Mouse (Mus musculus): ENCODE data around the gene Amhr2.

Gene Amhr2

GRCm38 (mm10) chr15:102423602-102424240 lies 21.4 kb upstream of the Amhr2 start:
- no peak for DNase-seq (ENCODE audit: low read depth, low spot score)

DNA sequence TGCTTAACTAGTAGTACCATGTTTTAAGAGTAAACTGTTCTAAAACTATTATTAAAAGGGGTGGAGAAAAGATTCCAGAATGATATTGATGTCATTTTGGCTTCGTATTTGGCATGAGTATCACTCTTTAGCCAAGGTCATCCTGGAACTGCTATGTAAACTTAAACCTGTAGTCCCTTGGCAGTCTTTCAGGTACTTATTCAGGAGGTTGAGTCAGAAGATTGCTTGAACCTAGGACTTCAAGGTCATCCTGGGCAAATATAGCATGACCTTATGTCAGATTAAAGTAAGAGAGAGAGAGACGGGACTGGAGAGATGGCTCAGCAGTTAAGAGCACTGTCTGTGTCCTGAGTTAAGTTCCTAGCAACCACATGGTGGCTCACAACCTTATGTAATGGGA lies 20.5 kb upstream of the Amhr2 start:
- no peak for DNase-seq (ENCODE audit: low read depth, low spot score)

- DNase-seq (ENCODE audit: low read depth, low spot score), result no peak
These were observed 18.2 kb upstream of the Amhr2 start for GRCm38 (mm10) chr15:102426963-102427362.

GRCm38 (mm10) chr15:102432046-102432445 lies 13.1 kb upstream of the Amhr2 start:
- no peak for DNase-seq (ENCODE audit: low read depth, low spot score)

DNA sequence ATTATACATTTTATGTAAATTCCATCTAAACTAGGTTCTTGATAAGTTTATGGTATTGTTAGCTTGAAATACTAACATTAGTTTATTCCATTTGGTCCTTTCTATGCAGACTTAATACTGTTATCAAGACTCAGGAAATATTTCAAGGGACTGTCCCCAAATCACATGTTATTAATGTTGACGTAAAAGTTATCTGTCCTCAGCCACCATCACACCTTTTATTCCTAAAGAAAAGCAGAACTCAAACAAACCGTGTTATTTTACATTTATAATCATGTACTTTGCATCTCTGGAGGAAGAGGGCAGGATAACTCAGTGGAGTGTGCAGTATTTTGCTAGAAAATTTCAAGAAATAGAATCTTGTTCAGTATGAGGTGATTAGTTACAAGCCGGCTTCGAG lies 12.0 kb upstream of the Amhr2 start:
- DNase-seq (ENCODE audit: low read depth, low spot score), result no peak

- peak; percentile 39 for DNase-seq (ENCODE audit: low read depth, low spot score)
These were observed 2.7 kb upstream of the Amhr2 start for GRCm38 (mm10) chr15:102442490-102442889.

DNA sequence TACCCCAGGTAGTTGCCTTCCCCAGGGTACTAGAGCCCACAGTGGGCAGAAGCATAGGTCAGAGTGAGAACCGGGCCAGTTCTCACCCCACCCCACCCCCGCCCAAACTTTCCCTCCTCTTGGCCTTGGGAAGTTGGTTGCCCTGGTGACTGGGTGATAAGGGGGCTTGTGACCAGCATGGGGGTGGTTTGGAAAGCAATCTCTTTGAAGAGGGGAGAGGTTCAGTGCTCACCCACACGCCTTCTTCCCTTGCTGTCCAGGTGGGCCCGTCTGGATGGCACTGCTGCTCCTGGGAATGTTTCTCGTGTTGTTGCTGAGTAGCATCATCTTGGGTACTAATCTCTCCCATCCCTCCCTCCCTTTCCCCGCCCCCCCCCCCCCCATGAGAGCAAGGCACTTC lies 1.3 kb downstream of the Amhr2 start:
- DNase-seq (ENCODE audit: low read depth, low spot score), result no peak

GRCm38 (mm10) chr15:102449366-102449765 lies 4.2 kb downstream of the Amhr2 start:
- no peak for DNase-seq (ENCODE audit: low read depth, low spot score)

- no peak for DNase-seq (ENCODE audit: low read depth, low spot score)
These were observed 5.8 kb downstream of the Amhr2 start for GRCm38 (mm10) chr15:102450928-102451327.

DNA sequence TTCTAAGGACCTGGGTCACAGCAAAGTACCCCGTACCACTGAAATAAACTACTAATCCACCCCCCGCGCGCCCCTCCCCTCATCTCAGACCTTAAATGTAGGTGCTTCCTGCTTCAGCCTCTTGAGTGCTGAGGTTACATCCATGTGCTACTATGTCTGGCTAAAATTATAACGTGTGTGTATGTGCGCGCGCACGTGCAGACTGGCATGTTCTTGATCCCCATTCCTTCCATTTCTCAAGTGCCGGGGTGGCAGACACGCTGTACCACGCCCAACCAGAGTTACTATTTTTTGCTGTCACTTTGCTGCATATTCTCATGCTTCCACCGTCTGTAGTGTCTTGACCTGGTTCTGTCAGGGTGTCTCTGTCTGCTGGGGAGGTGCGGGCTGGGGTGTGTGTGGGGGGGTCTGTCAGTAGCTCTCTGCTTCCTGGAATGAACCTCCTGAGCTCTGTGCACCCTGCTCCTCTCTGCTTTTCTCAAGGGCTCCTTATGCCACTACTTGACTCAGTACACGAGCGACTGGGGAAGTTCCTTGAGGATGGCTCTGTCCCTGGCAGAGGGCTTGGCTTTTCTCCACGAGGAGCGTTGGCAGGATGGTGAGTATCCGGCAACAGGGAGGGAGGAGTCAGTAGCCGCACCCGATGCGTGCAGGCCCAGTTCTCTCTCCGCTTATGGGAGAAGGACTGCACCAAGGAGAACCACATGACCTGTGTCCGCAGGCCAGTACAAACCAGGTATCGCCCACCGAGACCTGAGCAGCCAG lies 6.7 kb downstream of the Amhr2 start:
- peak; percentile 18 for DNase-seq (ENCODE audit: low read depth, low spot score)

DNA sequence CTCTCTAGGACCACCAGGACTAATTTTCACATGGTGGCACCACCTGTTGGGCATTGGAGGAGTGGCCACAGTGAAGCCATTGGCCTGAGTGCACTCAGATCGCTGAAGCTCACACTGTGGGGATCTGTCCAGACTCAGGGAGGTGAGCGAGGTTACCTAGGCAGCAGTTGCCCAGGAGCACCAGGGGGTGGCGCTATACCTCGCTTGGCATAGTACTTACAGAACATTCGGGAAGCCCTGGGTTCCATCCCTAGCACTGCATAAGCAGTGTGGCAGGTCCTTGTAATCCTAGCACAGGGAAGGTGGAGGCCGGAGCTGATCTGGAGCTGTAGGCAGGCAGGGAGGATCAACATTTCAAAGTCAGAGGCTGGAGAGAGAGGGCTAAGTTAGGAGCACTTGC lies 10.8 kb downstream of the Amhr2 start:
- no peak for DNase-seq (ENCODE audit: low read depth, low spot score)

DNA sequence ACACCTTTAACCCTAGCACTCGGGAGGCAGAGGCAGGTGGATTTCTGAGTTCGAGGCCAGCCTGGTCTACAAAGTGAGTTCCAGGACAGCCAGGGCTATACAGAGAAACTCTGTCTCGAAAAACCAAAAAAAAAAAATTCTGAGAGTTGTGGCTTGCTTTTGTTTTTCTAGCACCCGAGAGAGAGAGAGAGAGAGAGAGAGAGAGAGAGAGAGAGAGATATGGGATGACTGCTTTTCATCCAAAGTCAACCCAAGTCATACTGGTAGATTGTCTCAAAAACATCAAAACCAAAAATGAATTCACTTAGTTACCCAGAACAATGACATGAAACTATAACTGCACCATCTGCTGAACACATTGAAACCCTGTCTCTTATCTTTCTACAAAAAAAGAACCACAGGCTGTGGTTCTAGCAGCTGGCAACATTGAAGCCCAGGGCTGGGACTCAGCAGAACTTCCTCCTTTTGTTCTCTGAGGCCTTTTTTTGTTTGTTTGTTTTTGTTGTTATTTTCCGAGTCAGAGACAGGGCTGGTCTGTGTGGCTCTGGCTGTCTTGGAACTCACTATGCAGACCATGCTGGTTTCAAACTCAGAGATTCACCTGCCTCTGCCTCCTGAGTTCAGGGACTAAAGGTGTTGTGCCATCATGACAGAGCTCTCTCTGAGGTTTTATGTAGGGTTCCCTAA lies 13.0 kb downstream of the Amhr2 start:
- no peak for DNase-seq (ENCODE audit: low read depth, low spot score)

- DNase-seq (ENCODE audit: low read depth, low spot score), result peak; percentile 94
These were observed 13.7 kb downstream of the Amhr2 start, which contains the start of gene Prr13 for GRCm38 (mm10) chr15:102458904-102459317. Prr13 (plus strand) TSS chr15:102459028.

GRCm38 (mm10) chr15:102459381-102459780 lies 14.2 kb downstream of the Amhr2 start:
- no peak for DNase-seq (ENCODE audit: low read depth, low spot score)

DNA sequence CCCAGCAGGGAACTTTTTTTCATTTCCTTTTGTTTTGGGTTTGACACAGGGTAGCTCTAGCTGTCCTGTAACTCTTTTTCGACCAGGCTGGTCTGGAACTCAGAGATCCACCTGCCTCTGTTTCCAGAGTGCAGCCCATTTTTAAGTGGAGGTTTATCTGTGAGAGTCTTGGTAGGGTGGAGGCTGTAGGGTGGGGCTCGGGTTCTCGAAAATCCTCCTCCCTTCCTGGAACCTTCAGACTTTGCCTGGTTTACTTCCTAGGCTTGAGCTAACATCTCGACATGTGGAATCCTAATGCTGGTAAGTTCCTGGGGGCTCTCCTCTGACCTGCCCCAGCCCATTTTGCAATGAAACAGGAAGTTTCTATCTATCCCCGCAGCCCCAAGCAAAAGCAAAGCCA lies 14.7 kb downstream of the Amhr2 start:
- DNase-seq (ENCODE audit: low read depth, low spot score), result no peak

DNA sequence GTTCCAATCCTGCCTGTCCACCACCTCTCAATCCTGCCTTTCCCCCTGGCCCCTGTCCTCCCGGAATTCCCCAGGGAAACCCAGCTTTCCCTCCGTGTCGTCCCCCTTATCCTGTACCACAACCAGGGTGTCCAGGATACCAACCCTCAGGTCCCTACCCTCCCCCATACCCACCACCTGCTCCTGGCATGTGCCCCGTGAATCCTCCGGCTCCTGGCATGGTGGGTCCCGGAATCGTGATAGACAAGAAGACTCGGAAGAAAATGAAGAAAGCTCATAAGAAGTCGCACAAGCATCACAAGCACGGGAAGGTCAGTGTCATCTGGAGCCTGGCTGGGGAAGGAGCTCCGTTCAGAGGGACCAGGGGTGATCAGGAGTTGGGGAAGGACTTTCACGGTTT lies 15.2 kb downstream of the Amhr2 start:
- DNase-seq (ENCODE audit: low read depth, low spot score), result no peak

DNA sequence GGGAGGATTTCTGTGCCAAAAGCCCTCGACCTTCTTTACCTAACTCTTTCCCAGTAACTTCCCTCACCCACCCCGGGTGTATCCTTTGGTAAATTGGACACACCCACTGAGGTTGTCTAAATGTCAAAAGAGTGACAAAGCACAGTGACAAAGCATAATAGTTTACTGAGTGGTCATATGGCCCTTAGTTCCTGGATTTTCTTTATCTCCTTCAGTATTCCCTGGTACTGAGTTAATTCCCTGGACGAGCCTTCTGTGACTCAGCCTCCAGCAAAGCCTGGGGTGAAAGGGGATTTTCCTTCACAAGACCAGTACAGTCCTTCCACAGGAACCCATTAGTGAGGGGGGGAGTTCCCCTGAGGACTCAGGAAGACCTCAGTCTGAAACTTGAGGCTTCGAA lies 15.8 kb downstream of the Amhr2 start:
- DNase-seq (ENCODE audit: low read depth, low spot score), result no peak

GRCm38 (mm10) chr15:102461430-102462075 lies 16.4 kb downstream of the Amhr2 start:
- DNase-seq (ENCODE audit: low read depth, low spot score), result no peak

GRCm38 (mm10) chr15:102463666-102464065 lies 18.5 kb downstream of the Amhr2 start:
- DNase-seq (ENCODE audit: low read depth, low spot score), result no peak

DNA sequence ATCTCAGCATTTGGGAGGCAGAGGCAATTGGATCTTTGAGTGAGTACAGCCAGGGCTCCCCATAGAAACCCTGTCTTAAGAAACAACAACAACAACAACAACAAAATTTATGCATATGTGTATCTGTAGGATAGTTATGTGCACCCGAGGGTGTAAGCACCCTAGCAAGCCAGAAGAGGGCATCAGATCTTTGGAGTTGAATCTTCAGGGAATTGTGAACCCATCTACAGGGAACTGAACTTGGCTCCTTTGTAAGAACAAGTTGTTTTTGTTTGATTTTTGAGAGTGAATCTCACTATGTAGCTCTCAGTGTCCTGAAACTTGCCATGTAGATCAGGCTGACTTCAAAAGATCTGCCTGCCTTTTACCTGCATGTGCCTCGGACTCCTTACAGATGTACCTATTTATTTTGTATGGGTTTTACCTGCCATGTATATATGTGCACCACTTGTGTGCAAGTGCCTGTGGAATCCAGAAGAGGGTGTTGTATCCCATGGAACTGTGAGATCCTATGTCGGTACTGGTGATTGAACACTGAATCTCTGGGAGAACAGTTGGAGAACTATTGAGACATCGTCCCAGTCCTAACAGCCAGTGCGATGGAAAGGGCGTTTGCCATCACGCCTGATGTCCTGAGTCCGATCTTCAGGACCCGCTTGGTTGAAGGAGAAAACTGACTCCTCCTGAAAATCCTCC lies 23.7 kb downstream of the Amhr2 start:
- no peak for DNase-seq (ENCODE audit: low read depth, low spot score)

DNA sequence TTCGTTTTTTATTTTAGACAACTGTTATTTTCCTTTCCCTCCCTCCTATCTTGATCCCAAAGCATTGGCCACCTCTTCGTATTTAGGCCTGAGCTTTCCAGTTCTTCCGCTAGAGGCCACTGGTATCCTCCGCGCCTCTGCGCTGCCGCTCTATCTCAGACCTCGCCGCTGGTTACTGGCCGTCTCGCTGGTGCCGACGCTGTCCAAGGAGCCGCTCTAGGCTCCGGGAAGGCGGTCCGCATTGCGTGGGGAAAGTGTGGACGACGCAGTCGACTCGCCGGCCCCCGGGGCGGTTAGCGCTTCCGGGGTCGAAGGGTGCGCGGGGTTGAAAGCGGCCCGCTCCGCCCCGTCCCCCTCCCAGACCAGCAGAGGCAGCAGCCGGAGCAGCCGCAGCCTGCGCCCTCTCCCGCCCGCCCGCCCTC lies 25.0 kb downstream of the Amhr2 start, which contains the start of gene Pcbp2:
TSS of gene Pcbp2 (plus strand) at position 357 of the 422 bp plus-strand sequence.
- DNase-seq (ENCODE audit: low read depth, low spot score), result peak; percentile 98
